Mouse (Mus musculus) hindbrain, embryonic 13.5 days (tissue): Measurements from ENCODE around the gene Socs5. TPM values are rescaled to one million over a fixed set of nuclear protein-coding genes. Genes with fewer than 3 reads are reported as not detected.
"Not testable (repeated sequence)": the region's sequence is repeated elsewhere in the genome, so short reads cannot be mapped to it uniquely, and the experiment has no call there.

Source experiments
- ATAC-seq: fragments of 200-750 bp; cut with Nextera tagmentation; 2 replicates; pipeline ENCODE4 v1.8.0; 2017; ENCODE audit warnings: moderate TSS enrichment; ENCODE audit not compliant: low FRiP score
- H3K27ac ChIP-seq: fragments of 300-500 bp; sonication (generic); 2 replicates; pipeline ENCODE4 v1.5.1; 2015; ENCODE audit warnings: inconsistent platforms, mild to moderate bottlenecking, moderate library complexity
- H3K27me3 ChIP-seq: fragments of 300-500 bp; sonication (generic); 2 replicates; pipeline ENCODE4 v1.6.1; 2015; ENCODE audit warnings: mild to moderate bottlenecking, inconsistent platforms
- H3K36me3 ChIP-seq: fragments of 300-500 bp; sonication (generic); 2 replicates; pipeline ENCODE4 v1.6.1; 2015; ENCODE audit warnings: mild to moderate bottlenecking, inconsistent platforms
- H3K4me1 ChIP-seq: fragments of 300-500 bp; sonication (generic); replicated peaks from 2 replicates; pipeline ENCODE4 v1.6.1; 2015; ENCODE audit warnings: inconsistent platforms
- H3K4me2 ChIP-seq: fragments of 300-500 bp; sonication (generic); 2 replicates; pipeline ENCODE4 v1.6.1; 2015; ENCODE audit warnings: inconsistent platforms, mild to moderate bottlenecking, moderate library complexity
- H3K4me3 ChIP-seq: fragments of 300-500 bp; sonication (generic); 2 replicates; pipeline ENCODE4 v1.5.1; 2015; ENCODE audit warnings: mild to moderate bottlenecking, inconsistent platforms
- H3K9ac ChIP-seq: fragments of 300-500 bp; sonication (generic); 2 replicates; pipeline ENCODE4 v1.6.1; 2015; ENCODE audit warnings: mild to moderate bottlenecking, inconsistent platforms
- H3K9me3 ChIP-seq: fragments of 300-500 bp; sonication (generic); 2 replicates; pipeline ENCODE4 v1.6.1; 2016; ENCODE audit warnings: inconsistent platforms
- WGBS: fragments of 180-500 bp; shearing (Covaris S2); methylation state at CpG from one replicate; pipeline ENCODE4 v1.1.7; 2015; 5-methylcytosine and 5-hydroxymethylcytosine counted together
- polyA plus RNA-seq: library from polyadenylated mRNA; unstranded; fragments of >200 nt; fragmentation: Nextera tagmentation; extraction: Ambion mirVana; gene quantifications from 2 replicates; pipeline ENCODE4 v1.2.1, GENCODE M21; 2015

Gene Socs5
- polyA plus RNA-seq, result 13.0 and 13.3 TPM in 2 replicates

- Histone ChIP-seq H3K9ac (peak within 1 kb of the TSS; percentile 84), H3K36me3 (no peaks in the 10 kb centered on the region), H3K9me3 (no peaks in the 10 kb centered on the region), H3K4me1 (peaks cover 24% of the 10 kb centered on the region), H3K27ac (peak within 1 kb of the TSS; percentile 95), H3K4me3 (peak within 1 kb of the TSS; percentile 73), H3K27me3 (no peaks in the 10 kb centered on the region), H3K4me2 (peak within 1 kb of the TSS; percentile 72)
- WGBS, result under 1% methylated on average over 64 of the region's 73 CpGs
- ATAC-seq, result peak; percentile 88
Observed at GRCm38 (mm10) chr17:87107623-87108221, at the start of gene Socs5. Gene Socs5 (plus strand): TSS chr17:87107679.

- Histone ChIP-seq H3K4me3 (no peak overlapping the region), H3K9ac (no peak overlapping the region), H3K4me2 (no peak overlapping the region), H3K4me1 (0 out of 2 replicates have a peak, but pooled peaks cover 3% of the 10 kb centered on the region), H3K9me3 (no peaks in the 10 kb centered on the region), H3K36me3 (no peaks in the 10 kb centered on the region), H3K27ac (no peak overlapping the region), H3K27me3 (no peaks in the 10 kb centered on the region)
- 91% methylated on average over 9 of the region's 9 CpGs for WGBS
- no peak for ATAC-seq
Observed at GRCm38 (mm10) chr17:87062639-87063038, 44.8 kb upstream of the Socs5 start.

- ATAC-seq, result no peak
- no peak overlapping the region for H3K4me3 ChIP-seq
- no peaks in the 10 kb centered on the region for H3K9me3 ChIP-seq
- H3K4me1 ChIP-seq, result no peaks in the 10 kb centered on the region
- H3K27me3 ChIP-seq, result no peaks in the 10 kb centered on the region
- H3K4me2 ChIP-seq, result no peak overlapping the region
- H3K27ac ChIP-seq, result no peak overlapping the region
- H3K36me3 ChIP-seq, result no peaks in the 10 kb centered on the region
- 81% methylated on average over 7 of the region's 7 CpGs for WGBS
- no peak overlapping the region for H3K9ac ChIP-seq
Observed at GRCm38 (mm10) chr17:87063461-87063860, 44.0 kb upstream of the Socs5 start.

GRCm38 (mm10) chr17:87063969-87064368, 43.5 kb upstream of the Socs5 start:
- Histone ChIP-seq H3K4me1 (no peaks in the 10 kb centered on the region), H3K27ac (no peak overlapping the region), H3K36me3 (no peaks in the 10 kb centered on the region), H3K9ac (no peak overlapping the region), H3K4me3 (no peak overlapping the region), H3K4me2 (no peak overlapping the region), H3K27me3 (no peaks in the 10 kb centered on the region), H3K9me3 (no peaks in the 10 kb centered on the region)
- WGBS, result 82% methylated on average over 6 of the region's 6 CpGs
- no peak for ATAC-seq

GRCm38 (mm10) chr17:87068997-87069396, 38.5 kb upstream of the Socs5 start:
- Histone ChIP-seq H3K9ac (no peak overlapping the region), H3K36me3 (no peaks in the 10 kb centered on the region), H3K4me1 (no peaks in the 10 kb centered on the region), H3K4me2 (no peak overlapping the region), H3K9me3 (no peaks in the 10 kb centered on the region), H3K27ac (no peak overlapping the region), H3K4me3 (no peak overlapping the region), H3K27me3 (no peaks in the 10 kb centered on the region)
- 88% methylated on average over 4 of the region's 4 CpGs for WGBS
- no peak for ATAC-seq

GRCm38 (mm10) chr17:87072183-87072582, 35.3 kb upstream of the Socs5 start:
- H3K36me3 ChIP-seq, H3K4me2 ChIP-seq, H3K9me3 ChIP-seq, H3K9ac ChIP-seq, H3K27me3 ChIP-seq, ATAC-seq, H3K4me3 ChIP-seq, H3K27ac ChIP-seq, H3K4me1 ChIP-seq: not testable (repeated sequence)
- WGBS, result 90% methylated on average over 1 of the region's 1 CpGs

GRCm38 (mm10) chr17:87072766-87073440, 34.6 kb upstream of the Socs5 start:
- no peak overlapping the region for H3K4me3 ChIP-seq
- no peaks in the 10 kb centered on the region for H3K4me1 ChIP-seq
- 81% methylated on average over 5 of the region's 5 CpGs for WGBS
- H3K27ac ChIP-seq, result no peak overlapping the region
- no peak for ATAC-seq
- no peak overlapping the region for H3K4me2 ChIP-seq
- no peak overlapping the region for H3K9ac ChIP-seq
- no peaks in the 10 kb centered on the region for H3K9me3 ChIP-seq
- H3K27me3 ChIP-seq, result no peaks in the 10 kb centered on the region
- no peaks in the 10 kb centered on the region for H3K36me3 ChIP-seq

- H3K9me3 ChIP-seq, result no peaks in the 10 kb centered on the region
- H3K4me3 ChIP-seq, result no peak overlapping the region
- H3K36me3 ChIP-seq, result no peaks in the 10 kb centered on the region
- no peak overlapping the region for H3K27ac ChIP-seq
- H3K9ac ChIP-seq, result no peak overlapping the region
- no peak overlapping the region for H3K4me2 ChIP-seq
- ATAC-seq, result no peak
- H3K4me1 ChIP-seq, result no peaks in the 10 kb centered on the region
- H3K27me3 ChIP-seq, result no peaks in the 10 kb centered on the region
Observed at GRCm38 (mm10) chr17:87073470-87073869, 34.0 kb upstream of the Socs5 start.

- not testable (repeated sequence) for H3K27ac ChIP-seq, H3K4me1 ChIP-seq, H3K4me3 ChIP-seq, H3K9me3 ChIP-seq, H3K36me3 ChIP-seq, H3K4me2 ChIP-seq, ATAC-seq, H3K27me3 ChIP-seq, H3K9ac ChIP-seq
- 93% methylated on average over 17 of the region's 17 CpGs for WGBS
Observed at GRCm38 (mm10) chr17:87078217-87078616, 29.3 kb upstream of the Socs5 start.

- ATAC-seq, result no peak
- no peaks in the 10 kb centered on the region for H3K27me3 ChIP-seq
- H3K9ac ChIP-seq, result no peak overlapping the region
- no peak overlapping the region for H3K4me2 ChIP-seq
- no peaks in the 10 kb centered on the region for H3K4me1 ChIP-seq
- no peak overlapping the region for H3K4me3 ChIP-seq
- H3K9me3 ChIP-seq, result no peaks in the 10 kb centered on the region
- no peaks in the 10 kb centered on the region for H3K36me3 ChIP-seq
- 90% methylated on average over 7 of the region's 7 CpGs for WGBS
- H3K27ac ChIP-seq, result no peak overlapping the region
Observed at GRCm38 (mm10) chr17:87080724-87081123, 26.8 kb upstream of the Socs5 start.

- H3K4me1 ChIP-seq, result no peaks in the 10 kb centered on the region
- ATAC-seq, result no peak
- WGBS, result 87% methylated on average over 4 of the region's 4 CpGs
Observed at GRCm38 (mm10) chr17:87082547-87082946, 24.9 kb upstream of the Socs5 start.

GRCm38 (mm10) chr17:87083671-87084070, 23.8 kb upstream of the Socs5 start:
- no peaks in the 10 kb centered on the region for H3K36me3 ChIP-seq
- no peak overlapping the region for H3K9ac ChIP-seq
- WGBS, result 89% methylated on average over 5 of the region's 5 CpGs
- no peaks in the 10 kb centered on the region for H3K4me1 ChIP-seq
- H3K27me3 ChIP-seq, result no peaks in the 10 kb centered on the region
- no peak overlapping the region for H3K4me2 ChIP-seq
- H3K27ac ChIP-seq, result no peak overlapping the region
- no peak overlapping the region for H3K4me3 ChIP-seq
- ATAC-seq, result no peak
- H3K9me3 ChIP-seq, result no peaks in the 10 kb centered on the region

More at GRCm38 (mm10) chr17:87082547-87082946, 24.9 kb upstream of the Socs5 start:
- Histone ChIP-seq H3K9ac (no peak overlapping the region), H3K4me3 (no peak overlapping the region), H3K27ac (no peak overlapping the region), H3K36me3 (no peaks in the 10 kb centered on the region), H3K4me2 (no peak overlapping the region), H3K27me3 (no peaks in the 10 kb centered on the region), H3K9me3 (no peaks in the 10 kb centered on the region)

GRCm38 (mm10) chr17:87085726-87086125, 21.8 kb upstream of the Socs5 start:
- Histone ChIP-seq H3K4me2 (no peak overlapping the region), H3K4me1 (no peaks in the 10 kb centered on the region), H3K27ac (no peak overlapping the region), H3K36me3 (no peaks in the 10 kb centered on the region), H3K9me3 (no peaks in the 10 kb centered on the region), H3K27me3 (no peaks in the 10 kb centered on the region), H3K4me3 (no peak overlapping the region), H3K9ac (no peak overlapping the region)
- 89% methylated on average over 6 of the region's 6 CpGs for WGBS
- ATAC-seq, result no peak
